Mouse (Mus musculus) spleen, adult 18-20 months (tissue): ENCODE measurements around the gene Tmem150b.
A peak's percentile ranks its signal among the peaks of the same experiment; 100 is the strongest.

Experiments
- DNase-seq, 2 experiments: peaks; one replicate each; pipeline ENCODE4 v3.0.0; 2022; ENCODE audit warnings: mixed read lengths in 2 of 2

Tmem150b gene

DNA sequence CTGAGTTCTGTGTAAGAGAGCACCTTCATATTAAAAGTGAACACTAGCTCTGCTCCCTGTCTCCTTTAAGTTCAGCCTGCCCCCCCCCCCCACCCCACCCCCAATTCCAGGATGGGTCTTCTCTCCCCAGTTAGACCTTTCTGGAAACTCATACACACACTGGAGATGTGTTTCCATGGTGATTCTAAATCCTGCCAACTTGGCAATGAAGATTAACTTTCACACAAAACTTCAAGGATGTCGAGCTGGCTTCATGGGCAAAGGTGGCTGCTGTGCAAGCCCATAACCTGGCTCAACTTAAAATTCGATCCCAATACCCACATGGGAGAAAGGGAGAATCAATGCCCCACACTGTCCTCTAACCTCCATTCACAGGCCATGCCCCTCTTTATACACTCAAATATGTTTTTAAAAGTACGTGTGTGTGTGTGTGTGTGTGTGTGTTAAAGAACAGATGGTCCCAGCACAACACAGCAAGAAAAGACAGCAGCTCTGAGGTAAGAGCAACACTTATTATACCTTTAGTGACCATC, 65.1 kb downstream of the Tmem150b start:
- no peak for DNase-seq

DNA sequence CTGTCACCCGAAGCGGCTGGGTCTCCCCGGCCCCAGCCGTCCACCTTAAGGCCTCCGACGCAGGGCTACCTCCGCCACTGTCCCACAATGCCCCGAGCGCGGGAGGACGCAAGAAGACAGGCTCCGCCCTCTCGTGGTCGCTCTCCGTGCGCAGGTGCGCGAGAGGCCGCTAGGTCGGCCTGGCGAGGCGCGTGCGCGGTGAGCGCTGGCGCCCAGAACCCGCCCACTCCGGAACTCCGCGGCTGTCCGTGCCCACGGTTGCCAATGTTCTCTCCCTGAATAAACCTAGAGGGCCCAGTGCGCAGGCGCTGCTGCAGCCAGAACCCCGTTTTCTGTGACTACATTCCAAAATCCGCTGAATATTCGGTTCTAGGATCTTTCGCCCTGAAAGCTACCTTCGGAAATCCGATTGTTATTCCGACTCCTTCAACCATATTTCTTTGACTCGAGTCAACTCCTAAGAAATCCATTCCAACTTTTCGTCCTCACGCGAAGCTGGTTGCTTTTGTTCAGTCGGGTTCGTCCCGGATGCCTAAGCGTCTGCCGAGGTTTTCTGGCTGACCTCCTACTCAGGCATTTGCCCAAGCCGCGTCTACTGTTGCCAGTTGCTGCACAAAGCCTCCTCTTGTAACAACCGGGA, 66.0 kb downstream of the Tmem150b start, which contains the start of gene Ppp6r1:
TSS of gene Ppp6r1 (minus strand) at position 108 of the 640 bp plus-strand sequence.
- DNase-seq, result peak; percentile 93 to 96

DNA sequence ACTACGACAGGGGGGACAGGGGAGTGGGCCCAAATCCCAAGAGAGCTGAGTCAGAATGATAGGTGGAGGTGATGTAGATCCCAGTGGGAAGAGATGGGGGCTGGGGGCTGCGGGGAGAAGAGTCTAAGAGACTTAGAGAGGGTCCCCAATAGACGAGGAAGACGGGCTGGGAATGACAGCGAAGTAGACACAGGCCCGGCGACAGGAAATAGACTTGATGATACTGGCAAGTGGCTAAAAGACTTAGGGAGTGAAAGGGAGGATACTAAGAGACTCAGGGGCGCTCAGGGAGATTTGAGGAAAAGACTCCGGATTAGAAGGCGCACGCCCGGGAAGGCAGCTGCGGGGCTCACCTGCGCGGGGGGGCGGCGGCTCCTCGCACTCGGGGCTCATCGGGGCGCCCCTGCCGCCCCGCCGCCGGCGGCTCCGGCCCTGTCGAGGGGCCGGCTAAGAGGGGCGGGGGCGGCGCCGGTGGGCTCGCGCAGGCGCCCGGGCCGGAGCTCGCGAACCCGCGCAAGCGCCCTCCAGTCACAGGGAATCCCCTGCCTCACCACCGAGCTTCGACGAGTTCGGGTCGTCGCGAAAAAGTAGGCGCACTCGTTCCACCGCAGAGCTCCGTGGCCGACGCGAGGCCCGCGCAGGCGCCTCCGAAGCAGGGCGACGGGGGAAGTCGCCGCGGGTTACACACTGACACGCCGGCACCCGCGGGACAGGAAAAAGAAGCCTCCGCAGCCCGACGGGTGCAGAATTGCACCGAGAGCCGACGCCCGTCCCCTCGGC, 66.7 kb downstream of the Tmem150b start:
- DNase-seq, result no peak

DNA sequence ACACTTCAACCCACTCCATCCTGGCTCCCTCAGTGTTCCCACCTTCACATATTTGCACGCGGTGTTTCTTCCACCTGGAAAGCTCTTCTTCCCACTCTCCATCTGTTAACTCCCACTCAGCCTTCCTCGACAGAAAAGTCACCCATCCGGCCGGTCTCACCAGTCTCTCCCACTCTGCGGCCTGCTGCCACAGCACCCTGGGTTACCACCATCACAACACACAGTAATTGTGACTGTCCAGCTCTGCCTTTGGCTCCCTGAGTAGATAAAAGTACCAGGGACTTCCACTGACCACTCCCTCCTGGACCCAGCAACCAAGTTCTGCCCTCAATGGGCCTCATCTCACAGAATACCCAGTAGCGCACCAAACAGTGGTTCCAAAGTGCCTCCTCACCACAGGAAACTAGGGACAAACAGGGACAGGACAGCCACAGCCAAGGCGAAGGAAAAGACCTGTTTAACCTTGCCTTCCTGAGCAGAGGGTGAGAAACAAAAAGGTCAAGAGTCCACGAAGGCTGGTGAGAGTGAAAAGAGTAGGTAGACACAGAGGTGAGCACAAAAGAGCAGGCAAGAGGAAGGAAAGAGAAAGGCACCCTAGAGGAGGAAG, 67.4 kb downstream of the Tmem150b start:
- no peak for DNase-seq
